Mouse (Mus musculus) heart, postnatal 25 days (tissue): Measurements from ENCODE around the gene Phxr2. TPM values are rescaled to one million over a fixed set of nuclear protein-coding genes. Genes with fewer than 3 reads are reported as not detected.

Experiments
- DNase-seq: peaks from one replicate; pipeline ENCODE4 v3.0.0; 2022; ENCODE audit warnings: low spot score
- intact Hi-C: fragments of 180-260 bp; cut with DNase I; formaldehyde crosslinking; loops from one replicate; pipeline ENCODE4 v1.15.1; 2025
- total RNA-seq, 2 experiments: library from RNA; stranded (reverse); gene quantifications; 2 replicates each; pipeline ENCODE4 v1.2.3; 2021

Phxr2 gene
- total RNA-seq, 2 experiments from 2014 or later, result not detected

DNA sequence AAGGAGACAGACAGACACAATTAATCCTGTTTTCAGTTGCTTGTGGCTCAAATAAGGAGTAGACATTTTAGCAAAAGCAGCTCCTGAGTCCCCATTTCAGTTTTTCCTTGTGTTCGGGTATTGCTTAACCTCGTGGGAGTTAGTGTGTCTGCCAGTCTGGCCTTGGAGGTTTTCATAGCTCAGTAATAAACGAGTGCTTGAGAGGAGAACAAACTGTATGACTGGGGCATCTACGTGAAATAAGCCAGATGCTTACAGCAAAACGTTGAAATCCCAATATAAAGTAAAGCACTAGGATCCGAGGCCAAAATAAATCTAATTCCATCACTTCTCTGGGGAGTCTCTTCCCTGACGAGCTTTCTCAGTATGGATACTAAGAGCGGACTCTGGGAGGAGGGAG, 19.5 kb upstream of the Phxr2 start:
- no peak for DNase-seq
- intact Hi-C loops, result no loop called here

DNA sequence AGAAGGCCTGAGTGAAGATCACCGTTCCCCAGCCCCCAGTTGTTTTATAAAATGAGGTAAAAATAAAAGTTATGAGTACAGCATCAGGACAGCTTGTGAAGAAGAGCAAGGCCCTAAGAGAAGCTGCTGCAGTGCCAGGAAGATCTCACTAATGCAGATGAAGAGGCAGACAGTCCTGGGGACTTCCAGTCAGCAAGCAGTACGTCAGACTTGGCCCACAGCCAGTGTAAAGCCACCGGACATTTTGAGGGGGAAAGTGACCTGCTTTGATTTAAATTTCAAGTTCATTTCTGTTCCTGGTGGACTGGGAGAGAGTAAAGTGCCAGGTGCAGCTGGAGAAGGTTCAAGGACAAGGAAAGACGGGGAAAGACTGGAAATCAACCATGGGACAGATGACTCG, 10.2 kb upstream of the Phxr2 start:
- intact Hi-C loops, result no loop called here
- DNase-seq, result no peak

DNA sequence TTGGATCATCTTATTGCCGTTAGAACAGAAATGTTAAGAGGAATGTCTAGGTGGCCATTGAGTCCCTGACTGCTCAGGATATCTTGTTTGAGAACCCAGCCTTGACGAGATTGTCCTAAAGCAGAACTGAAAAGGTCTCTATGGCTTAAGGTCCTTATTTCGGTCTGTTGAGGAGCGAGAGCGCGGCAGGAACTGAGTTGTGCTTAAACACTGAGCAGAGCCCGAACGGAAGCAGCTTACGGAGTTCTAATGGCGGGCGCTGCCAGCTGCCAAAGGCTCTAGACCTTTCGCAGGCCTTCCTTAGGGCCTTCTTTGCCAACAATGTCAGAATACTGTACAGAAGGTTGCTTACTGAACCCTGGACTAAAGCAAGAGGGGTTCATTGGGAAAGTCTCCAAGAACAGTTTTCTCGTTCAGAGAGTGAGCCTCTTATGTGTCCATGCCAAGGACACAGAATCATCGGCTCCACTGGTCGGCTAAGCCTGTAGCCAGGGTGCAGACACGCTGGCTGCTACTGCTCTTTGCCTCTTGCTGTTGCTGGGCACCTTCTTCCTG, 7.3 kb upstream of the Phxr2 start:
- intact Hi-C loops, result no loop called here
- DNase-seq, result no peak

DNA sequence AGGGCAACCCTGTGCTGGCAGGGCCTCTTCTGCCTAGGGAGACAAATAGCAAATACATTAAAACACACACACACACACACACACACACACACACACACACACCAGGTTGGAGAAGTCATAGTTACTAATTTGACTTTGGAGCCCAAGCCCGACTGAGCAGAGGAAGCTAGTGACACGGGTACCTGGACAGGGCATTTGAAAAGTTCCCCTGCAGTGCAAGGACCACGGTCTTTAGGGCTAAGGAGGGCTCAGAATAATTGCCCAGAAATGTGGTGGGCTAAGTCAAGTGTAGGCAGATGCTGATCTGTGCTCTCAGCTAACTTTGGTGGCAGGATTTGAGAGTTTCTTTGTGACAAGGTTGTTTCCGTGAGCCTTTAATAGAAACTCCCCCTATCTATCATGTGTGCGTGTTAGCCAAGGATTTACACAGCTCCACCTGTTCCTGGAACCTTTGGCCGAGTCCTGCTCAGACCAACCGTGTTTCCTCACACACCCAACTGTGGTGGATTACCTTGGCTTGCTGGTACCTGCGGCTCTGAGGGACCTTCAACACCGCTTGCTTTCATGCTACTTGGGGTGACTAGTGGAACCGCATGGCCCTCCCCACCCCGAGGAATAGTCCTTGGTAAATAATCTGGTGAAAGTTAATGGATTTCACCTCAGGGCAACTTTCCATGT, 6.6 kb upstream of the Phxr2 start:
- intact Hi-C loops, result no loop called here
- no peak for DNase-seq

DNA sequence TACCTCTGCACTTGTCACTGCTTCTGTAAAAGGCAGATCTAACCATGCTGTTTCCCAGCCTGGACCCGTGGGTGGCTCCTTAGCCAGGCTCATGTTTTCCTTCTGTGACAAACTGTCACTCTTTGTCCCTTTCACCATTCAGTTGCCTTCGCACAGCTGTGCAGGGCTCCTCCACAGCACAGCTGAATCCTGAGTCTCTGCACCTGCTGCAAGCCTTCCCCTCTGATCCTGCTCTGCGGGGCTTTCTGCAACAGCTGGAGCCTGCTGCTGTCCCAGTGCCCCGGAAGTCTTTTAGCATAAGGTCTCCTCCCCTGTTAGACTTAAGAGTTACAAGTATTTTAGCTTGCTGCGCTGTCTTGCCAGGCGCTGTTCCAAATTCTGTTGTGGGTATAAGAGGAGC, 6.1 kb upstream of the Phxr2 start:
- intact Hi-C loops, result no loop called here
- DNase-seq, result no peak

DNA sequence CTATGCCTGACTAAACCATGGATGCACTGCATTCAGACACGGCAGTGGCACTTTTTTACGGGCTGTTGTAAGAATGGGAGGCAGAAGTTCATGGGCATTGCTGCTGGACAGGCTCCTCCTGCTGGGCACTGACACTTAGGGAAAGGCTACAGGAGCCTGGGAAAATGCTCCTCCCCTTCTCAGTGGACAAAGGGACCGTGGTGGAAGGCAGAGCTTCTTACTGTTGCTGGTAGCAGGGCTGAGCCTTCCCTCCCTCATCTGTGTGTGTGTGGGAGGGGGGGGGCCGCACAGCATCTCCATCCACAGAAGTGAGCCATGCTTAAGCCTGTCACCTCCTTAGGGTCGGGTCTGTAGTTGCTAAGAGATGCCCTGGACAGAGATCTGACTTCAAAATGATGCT, 5.2 kb upstream of the Phxr2 start:
- intact Hi-C loops, result no loop called here
- no peak for DNase-seq

DNA sequence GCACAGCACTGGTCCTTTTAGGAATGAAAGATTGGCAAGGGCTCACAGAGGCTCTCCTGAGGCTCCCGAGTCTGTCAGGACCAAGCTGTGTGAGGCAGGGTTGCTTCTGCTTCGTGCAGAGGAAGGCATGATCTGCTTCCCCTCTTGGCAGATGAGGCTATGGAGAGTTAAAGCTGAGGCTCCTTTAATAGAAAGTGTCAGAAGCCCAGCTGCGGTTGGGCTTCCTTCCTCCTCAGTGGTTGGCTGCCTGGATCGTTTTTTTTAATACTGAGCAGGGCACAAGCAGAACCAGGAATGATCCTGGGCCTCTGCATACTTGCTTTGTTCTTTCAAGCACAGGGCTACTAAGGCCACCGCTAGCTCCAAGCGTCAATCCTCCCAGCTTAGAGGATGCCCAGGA, 4.5 kb upstream of the Phxr2 start:
- intact Hi-C loops, result no loop called here
- DNase-seq, result no peak

DNA sequence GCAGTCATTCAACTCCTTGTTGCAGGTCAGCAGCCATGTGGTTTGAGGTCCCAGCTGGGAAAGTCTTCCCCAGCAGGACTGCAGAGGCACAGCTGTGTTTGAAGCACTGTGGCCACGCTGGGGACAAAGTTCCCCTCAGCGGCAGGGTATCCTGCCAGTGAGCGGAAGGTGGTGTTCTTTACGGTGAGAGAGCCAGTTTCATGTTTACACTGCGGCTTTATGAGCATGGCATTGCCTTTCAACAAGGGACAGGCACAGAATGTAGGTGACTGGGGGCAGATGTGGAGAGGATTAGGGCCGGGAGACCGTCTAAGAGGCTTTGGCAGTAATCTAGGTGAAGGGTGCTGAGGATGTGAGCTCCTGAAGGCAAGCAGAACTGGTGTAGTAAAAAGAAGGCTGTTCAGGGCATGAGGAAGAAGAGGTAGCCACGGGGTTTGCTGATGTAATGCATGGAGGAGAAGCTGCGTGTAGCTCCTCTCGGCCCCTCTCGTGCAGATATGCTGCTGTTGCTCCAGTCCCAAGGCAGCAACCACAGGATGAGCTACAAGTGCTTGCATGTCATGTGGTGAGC, 1.7 kb upstream of the Phxr2 start:
- DNase-seq, result no peak
- intact Hi-C loops, result no loop called here

DNA sequence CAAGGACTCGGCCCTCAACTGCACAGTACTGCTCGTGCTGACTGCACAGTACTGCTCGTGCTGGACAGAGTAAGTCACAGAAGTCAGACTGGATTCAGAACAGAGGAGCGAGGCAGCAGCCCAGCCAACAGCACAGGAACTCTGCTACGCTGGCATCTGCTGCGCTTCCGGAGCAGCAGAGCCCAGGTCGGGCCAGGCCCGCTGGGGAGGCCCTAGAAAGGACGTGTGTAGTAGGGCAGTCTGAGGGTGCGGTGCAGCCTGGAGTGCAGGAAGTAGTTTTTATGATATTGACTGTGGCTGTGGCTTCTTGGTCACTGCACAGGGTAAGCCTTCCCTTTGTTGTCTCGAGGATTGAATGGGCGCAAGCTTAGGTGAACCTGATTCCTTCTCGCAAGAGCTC, 829 bp upstream of the Phxr2 start:
- no peak for DNase-seq
- intact Hi-C loops, result no loop called here

DNA sequence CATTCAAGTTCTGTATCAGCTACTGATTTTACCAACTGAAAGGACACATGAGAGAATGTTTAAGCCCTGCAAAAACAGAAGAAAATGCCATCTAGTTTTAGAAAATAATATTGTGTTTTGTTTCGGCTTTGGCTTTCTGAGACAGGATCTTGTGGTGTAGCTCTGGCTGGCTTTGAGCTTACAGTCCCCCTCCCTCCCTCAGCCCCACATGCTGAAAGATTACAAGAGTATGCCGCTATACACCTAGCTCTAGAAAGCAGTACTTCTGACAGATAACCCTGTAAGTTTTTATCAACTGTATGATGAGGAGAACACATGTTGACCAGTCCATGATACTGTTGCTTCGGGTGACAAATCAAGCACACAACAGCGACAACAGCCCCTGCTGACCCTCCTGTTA, 6.7 kb downstream of the Phxr2 start:
- intact Hi-C loops, result no loop called here

DNA sequence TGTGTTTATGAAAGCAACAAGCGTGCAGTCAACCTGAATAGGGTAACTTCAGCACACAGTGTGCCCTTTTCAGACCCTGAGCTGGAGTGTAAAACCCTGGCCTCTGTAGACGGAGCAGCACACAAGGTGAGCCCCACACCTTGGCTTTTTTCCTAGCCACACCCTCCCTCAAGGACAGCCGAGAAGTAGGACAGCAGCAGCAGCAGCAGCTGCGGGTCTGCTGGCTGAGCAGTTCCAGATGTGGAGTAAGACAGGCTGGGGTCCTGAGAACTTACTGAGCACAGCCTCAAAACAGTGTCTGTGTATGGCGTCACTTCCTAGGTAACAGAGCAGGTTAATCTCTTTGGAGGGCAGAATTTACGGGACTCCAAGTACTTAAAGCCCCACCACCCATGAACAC, 7.4 kb downstream of the Phxr2 start:
- DNase-seq, result no peak
- intact Hi-C loops, result no loop called here

More for the DNA sequence above, 6.7 kb downstream of the Phxr2 start:
- DNase-seq, result no peak

DNA sequence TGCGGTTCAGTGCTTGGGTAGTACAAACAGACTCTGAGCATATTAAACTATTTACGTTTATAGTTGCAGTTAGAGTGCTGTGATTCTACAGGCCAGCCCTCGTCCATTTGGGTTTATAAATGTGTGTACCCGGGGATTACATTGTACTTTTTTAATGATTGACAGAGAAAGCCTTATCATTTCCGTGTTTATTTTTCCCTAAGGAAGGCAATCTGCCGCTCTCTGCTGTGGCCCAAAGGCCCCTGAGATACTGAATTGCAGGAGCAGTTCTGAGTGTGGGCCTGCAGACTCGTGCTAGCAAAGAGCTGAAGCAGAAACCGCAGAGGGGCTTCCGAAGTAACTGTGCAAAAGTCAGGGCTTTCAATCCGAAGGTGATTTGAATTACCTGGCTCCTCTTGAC, 8.2 kb downstream of the Phxr2 start:
- intact Hi-C loops, result no loop called here
- DNase-seq, result no peak

DNA sequence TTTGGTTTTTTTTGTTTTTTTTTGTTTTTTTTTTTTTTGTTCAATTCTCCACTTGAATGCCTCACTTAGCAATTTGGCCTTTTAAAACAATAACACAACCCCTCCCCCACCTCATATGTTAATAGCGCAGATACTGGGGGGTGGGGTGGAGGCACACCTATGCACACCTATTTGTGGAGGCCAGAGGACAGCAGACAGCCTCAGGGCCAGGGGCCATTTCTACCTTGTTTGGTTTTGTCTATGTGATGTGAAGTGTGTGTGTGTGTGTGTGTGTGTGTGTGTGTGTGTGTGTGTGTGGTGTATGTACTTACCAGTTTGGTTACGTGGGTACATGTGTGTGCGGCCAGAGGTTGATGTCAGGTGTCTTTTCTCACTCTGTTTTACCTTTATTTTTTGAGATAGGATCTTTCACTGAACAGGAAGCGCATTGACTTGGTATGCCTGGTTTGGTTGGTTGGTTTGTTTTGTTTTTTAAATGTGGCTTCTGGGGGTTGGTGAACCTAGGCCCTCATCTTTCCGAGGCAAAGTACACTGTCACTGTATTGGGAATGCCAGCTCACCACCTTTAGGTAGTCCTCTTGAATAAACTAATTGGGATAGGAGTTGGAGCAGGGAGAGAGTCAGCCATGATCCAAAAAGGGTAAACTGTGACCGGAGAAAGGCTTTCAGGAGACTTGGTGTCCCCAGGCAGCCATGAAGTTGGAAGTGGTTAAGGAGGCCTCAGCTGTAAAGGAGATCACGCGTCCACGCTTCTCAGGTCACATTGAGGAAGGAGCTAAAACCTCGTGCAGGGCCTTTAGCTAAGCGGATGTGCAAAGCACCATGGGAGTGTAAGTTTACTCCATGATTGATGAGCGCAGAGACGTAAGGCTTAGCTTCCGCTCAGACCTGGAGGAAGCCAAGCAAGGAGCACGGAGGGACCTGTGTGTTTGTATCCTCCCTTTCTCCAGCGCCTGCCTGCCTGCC, 9.2 kb downstream of the Phxr2 start:
- DNase-seq, result no peak
- intact Hi-C loops, result no loop called here

DNA sequence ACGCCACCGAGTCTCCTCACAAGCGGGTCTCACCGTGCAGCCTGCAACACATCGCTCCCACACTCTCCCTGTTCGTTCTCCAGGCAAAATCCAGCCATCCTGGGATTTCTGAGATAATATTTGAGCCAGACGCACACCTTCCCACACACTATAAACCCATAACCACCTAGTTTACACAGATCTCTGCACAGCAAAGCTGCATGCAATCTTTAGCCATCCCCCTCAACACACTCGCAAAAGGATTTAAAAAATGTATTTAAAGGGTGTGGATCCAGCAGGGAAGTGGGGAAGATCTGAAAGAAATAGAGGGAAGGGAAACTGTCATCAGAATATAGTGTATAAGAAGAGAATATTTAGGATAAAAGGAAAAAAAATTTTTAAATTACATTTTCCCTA, 9.9 kb downstream of the Phxr2 start:
- intact Hi-C loops, result no loop called here
- no peak for DNase-seq

DNA sequence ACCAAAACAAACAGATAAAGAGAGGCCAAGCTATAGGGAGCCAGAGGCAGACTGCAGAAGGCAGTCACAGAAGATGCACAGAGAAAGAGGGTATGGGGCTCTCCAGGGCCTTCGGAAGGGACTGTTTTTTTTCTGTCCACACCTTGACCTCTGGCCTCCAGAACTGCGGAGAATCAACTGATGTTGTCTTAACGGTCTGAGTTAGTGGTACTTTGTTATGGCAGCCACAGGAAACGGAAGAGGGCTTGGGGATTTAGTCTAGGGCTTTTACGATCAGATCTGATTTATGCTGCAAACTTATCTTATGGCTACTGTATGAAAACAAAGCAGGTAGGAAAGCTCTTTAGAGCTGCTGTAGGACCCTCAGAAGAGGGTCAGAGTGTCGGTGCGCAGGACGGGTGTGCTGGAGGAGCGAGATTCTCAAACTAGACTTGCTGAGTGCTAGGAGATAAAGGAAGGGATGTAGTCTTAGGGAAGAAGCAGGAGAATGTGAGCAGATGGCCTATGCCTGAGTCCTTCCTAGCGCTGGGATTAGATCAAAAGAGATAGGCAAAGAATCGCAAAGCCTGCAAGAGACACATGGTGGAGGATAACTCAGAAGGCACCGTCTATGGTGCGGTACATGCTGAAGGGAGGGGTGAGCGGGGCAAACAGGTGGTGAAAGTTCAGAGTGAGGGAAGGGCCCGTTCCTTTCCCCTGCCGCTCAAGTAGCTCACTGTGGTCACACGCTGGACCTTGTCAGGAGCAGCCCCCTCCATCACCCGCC, 10.5 kb downstream of the Phxr2 start:
- DNase-seq, result no peak
- intact Hi-C loops, result no loop called here

DNA sequence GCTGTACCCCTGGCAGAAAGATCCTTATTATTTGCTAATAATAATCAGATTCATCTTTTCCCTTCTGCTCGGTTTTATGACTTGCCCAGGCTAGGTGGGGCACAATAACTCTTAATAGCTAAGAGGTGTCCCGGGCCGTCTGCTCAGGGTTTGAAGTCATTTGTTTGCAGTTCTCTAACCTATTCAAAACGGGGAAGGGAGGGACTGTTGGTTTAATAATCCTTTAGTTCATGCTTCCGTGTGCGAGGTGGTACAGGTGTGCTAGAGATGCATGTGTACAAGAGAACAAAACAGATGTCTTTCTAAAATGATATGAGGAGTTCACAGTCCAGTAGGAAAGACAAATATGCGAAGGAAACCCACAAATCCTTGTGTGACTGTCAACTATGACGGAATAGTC, 11.8 kb downstream of the Phxr2 start:
- intact Hi-C loops, result no loop called here
- no peak for DNase-seq

DNA sequence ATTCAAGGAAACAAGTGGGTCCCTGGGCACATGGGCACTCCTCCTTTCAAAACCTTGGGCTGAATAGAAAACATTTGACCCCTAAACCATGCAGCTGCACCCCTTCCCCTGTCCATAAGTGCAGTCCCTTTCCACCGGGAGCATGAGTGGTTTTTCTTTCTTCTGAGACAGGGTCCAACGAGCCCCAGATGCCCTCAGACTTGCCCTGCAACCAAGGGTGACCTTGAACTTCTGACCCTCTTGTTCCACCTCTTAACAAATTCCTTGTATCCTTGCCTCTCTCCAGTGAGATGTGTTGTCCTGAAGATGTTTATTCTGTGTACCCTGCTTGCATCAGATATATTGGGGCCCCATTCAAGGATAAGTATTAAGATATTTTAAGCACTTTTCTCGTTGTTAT, 12.6 kb downstream of the Phxr2 start:
- intact Hi-C loops, result no loop called here
- DNase-seq, result no peak

DNA sequence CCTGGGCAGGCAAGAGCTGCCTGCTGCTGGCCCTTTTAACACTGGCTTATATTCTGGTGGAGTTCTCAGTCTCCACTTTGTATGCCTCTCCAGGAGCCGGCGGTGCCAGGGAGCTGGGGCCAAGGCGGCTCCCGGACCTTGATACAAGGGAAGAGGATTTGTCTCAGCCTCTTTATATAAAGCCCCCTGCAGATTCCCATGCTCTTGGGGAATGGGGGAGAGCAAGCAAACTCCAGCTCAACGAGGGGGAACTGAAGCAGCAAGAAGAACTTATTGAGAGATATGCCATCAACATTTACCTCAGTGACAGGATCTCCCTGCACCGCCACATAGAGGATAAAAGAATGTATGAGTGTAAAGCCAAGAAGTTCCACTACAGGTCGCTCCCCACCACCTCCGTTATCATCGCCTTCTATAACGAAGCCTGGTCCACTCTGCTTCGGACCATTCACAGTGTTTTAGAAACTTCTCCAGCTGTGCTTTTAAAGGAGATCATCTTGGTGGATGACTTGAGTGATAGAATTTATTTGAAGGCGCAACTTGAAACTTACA, 17.6 kb downstream of the Phxr2 start:
- DNase-seq, result no peak
- intact Hi-C loops, result loop anchor here (5.0 kb wide), 3 partner anchors 44 to 469 kb away; partner anchors contain the start of gene Atp2b1

DNA sequence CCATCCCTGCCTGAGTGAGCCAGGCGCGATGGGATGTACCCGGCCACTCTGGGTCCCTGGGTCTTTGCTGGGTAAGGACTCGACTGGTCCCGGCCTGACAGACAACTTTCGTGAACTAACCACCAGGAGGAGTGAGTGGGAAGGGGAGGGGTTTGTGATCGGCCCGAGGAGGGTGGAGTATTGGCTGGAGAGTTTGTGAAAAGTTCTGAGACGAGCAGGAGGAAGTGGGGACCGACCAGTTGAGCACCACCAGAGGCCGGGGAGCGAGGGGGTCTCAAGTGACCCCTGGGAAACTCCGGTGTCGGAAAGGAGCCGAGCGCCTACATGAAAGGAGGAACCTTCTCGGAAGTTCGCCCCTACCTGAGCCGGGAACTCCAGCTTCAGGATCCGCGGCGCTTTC, 18.2 kb downstream of the Phxr2 start, which contains the start of gene Galnt4:
Gene Galnt4, plus strand, starts transcription at position 196 of the 400 bp plus-strand sequence.
- DNase-seq, result peak; percentile 78
- intact Hi-C loops, result loop anchor here (2.0 to 5.0 kb wide), 4 partner anchors 44 to 1379 kb away; partner anchors contain the start of genes Atp2b1, Cep290 and Tmtc3
